Mouse (Mus musculus) ZHBTc4 (cell line): Measurements from ENCODE around the gene Ctsd.

Experiments
- DNase-seq: peaks from one replicate; pipeline ENCODE4 v3.0.0-alpha.2; 2011; ENCODE audit warnings: low read depth, low spot score

Gene Ctsd

GRCm38 (mm10) chr7:142400112-142400749 lies 12.4 kb upstream of the Ctsd start:
- no peak for DNase-seq

DNA sequence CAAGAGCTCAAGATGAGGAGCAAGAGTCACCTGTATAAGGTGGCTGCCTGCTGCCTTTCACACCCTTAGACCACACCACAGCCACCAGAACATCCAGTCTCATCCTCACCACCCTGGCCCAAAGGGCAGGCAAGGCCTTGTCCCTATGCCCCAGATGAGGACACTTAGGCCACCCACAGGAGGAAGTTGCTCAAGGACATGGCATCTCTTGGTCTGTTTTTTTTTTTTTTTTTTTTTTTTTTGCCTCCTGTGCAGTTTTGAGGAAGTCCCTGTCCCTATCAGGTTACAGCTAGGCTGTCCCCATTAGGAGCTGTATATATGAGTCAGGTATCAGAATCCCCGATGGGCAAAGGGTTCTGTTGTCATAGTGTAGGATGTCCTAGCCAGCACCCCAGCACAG lies 11.4 kb upstream of the Ctsd start:
- no peak for DNase-seq

DNA sequence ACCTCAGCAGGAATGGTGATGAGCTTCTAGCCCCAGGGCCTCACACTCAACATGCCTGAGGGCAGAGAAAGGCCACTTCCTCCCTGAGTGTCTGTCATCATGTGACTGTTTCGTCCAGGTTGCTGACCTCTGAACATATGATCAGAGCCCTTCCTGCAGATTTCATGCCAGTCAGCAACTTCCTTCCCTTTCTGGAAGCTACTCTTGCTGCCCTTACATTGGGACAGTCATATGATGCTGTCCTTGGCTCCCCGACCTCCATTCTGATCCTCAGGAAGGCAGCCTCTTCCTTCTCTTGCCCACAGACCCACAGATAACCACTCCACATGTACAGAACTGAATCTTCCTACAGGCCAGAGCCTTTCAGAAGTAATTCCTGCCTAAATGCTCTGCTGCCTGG lies 10.2 kb upstream of the Ctsd start:
- no peak for DNase-seq

DNA sequence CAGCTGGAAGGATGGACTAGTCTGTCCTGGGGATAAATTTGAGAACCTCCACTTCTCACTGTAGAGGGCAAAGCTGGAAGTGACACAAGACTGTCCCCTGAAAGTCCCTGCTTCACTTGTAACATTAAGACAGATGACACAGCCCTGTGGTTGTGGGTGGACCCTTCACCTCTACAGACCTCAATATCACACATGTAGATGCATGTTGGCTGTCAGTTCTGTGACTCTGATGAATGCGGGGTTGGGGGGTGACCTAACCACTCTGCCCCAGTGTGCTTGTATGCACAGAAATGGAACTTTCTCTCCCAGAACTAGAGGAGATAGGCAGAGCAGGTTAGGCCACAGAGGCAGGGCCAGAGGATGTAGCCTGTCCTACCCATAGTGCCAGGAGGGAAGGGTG lies 8.8 kb upstream of the Ctsd start:
- DNase-seq: no peak

- no peak for DNase-seq
Observed at GRCm38 (mm10) chr7:142395472-142395871, 7.6 kb upstream of the Ctsd start.

DNA sequence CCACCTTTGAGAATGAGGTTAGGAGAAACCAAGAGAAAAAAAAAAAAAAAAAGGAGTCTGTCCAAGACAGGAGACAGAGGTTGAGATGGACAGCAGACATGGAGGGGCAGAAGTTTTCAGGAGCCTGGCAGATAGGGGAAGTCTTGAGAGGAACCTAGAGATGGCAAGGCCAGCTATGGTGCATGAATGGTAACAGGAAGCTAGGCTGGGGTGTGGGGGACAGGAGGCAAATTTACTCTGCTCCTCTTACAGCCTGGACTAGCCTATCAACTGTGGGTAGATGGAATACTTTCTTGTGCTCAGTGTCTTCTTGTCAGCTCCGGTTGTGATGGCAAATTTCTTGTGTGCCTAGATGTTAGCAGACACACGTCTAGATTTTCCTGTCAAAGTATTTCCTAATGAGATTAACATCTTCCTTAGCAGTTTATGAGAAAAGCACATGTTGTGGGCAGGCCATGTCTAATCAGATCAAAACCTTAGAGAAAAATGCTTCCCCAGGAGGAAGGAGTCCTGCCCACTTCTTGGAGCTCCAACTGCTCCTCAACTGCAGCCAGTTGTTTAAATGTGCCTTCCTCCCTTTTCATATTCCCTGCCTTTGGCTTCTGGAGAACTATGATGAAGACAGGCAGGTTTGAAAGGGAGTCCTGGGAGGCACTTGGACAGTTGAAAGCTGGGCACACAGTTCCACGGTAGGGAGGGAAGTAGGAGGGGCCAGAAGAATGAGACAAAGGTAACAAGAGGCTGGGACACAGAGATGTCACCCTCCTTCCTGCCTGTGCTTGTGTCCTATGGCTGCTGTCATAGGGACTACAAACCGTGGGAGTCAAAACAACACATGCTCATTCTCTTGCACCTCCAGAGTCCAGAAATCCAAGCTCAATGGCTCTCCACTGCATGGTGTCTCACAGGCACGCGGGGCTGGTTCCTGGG lies 6.7 kb upstream of the Ctsd start:
- no peak for DNase-seq

GRCm38 (mm10) chr7:142393191-142393590 lies 5.4 kb upstream of the Ctsd start:
- peak; percentile 62 for DNase-seq

GRCm38 (mm10) chr7:142391609-142392008 lies 3.8 kb upstream of the Ctsd start:
- DNase-seq: peak; percentile 50

GRCm38 (mm10) chr7:142391108-142391507 lies 3.3 kb upstream of the Ctsd start:
- DNase-seq: no peak

GRCm38 (mm10) chr7:142389961-142390650 lies 2.3 kb upstream of the Ctsd start:
- no peak for DNase-seq

- no peak for DNase-seq
Observed at GRCm38 (mm10) chr7:142388740-142389139, 902 bp upstream of the Ctsd start.

- DNase-seq: no peak
Observed at GRCm38 (mm10) chr7:142388198-142388597, 360 bp upstream of the Ctsd start.

DNA sequence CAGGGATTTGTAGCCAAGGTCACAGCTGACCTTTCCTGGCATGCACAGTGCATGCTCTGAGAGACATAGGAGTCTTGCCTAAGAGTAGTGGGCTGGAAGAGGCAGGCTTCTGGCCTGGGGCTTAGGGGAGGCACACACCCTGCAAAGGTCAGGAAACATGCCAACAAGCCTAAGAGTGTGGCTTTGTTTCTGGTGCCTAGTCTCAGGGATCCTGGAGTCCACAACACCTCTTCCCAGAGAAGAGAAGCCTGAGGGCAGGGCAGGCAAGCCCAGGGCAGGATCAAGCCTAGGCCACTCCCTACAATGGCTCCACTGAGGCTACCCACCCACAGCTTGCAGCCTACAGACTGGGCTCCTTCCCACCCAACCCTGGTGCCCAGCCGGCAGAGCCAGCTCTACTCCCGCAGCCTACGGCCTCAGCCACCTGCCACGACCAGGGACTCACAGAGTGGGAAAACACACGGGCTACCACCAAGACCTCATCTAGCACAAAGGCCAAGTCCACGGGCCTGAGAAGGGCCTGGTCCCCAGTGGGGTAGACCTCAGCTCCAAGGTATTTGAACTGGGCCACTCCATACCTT lies 1.1 kb downstream of the Ctsd start:
- DNase-seq: peak; percentile 61

DNA sequence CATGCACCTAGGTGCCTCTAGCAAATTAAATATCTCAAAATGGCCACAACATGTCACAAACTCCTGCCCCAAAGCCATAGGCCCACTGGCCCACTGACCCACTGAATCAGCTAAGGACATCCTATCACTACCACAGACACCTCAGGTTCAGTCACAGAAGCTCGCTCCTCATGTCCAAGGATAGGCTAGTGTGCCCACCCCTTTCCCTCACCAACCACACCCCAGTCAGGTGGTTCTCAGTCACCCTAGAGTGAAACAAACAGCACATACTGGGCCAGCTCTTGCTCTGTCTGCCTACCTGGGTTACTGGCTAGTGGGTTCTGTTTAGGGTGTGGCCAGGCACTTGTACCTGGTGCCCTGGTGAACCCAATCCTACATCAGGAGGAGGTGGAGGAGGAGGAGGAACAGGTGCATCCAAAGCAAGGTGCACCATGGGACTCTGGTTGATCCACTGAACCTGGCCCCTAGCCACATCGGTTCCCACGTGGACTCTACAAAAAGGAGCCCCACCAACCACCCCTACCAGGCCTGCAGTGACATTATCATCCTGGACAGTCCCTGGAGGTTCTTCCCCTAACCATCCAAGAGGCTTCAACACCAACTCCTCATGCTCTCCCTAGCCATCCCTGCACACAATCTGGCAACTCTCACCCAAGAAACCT lies 2.0 kb downstream of the Ctsd start:
- no peak for DNase-seq

GRCm38 (mm10) chr7:142384306-142384705 lies 3.5 kb downstream of the Ctsd start:
- no peak for DNase-seq

DNA sequence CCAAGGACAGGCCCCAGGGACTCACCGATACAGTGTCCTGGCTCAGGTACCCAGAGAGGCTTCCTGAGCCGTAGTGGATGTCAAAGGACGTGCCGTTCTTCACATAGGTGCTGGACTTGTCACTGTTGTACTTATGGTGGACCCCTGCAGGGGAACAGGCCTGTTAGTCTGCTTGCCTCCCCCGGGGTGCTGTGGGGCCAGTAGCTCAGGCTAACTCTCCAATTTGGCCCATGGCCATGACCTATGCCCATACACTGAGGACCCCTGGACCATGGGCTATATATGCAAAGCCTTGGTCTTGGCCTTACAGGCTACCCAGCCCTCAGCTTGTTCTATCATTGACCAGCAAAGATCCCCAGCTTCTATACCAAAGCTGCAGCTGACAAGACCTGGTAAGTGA lies 5.3 kb downstream of the Ctsd start, which contains the start of gene Gm49369:
TSS of gene Gm49369 (minus strand) at position 101 of the 400 bp plus-strand sequence.
- DNase-seq: no peak

DNA sequence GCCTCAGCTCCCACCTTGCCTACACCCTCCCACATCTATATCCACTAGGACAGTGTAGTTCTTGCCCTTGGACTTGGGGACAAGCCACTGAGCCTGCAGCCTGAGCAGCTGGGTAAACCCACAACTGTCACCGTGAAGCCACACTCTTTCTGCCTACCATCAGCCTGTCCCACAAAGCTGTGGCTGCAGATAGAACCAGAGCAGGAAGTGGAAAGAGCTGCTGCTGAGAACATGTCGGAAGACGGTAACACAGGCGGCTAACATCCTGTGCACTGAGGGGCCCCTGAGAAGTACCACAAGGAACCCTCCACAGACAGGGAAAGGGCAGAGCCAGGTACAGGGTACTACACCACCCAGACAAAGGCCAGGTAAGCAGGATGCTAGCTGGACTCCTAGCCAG lies 6.7 kb downstream of the Ctsd start:
- DNase-seq: no peak

- DNase-seq: no peak
Observed at GRCm38 (mm10) chr7:142379186-142379585, 8.7 kb downstream of the Ctsd start.

GRCm38 (mm10) chr7:142377233-142377925 lies 10.5 kb downstream of the Ctsd start:
- no peak for DNase-seq

DNA sequence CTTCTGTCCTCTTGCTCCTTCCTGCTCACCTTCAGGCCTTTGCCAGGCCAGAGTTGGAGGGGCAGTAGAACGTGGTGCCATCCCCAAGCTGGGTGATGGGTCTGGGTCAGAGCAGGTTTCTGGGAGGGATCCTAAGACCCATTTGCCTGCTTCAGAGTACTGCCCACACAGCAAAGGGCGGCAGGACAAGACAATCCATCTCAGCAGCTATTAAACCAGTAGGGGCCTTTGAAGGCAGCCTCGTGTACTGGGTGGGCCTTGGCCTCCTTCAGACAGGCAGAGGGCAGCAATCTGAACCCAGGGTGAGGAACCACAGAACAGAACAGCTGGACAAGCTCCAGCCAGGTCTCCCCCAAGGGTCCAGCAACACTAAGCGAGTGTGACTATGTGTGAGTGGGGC lies 11.7 kb downstream of the Ctsd start:
- DNase-seq: no peak

GRCm38 (mm10) chr7:142375261-142375724 lies 12.5 kb downstream of the Ctsd start:
- DNase-seq: no peak
